Mouse (Mus musculus) layer of hippocampus, postnatal 10 days (tissue): Measurements from ENCODE around the gene Phlpp1. TPM values are rescaled to one million over a fixed set of nuclear protein-coding genes. Genes with fewer than 3 reads are reported as not detected.
"Not testable (repeated sequence)": the region's sequence is repeated elsewhere in the genome, so short reads cannot be mapped to it uniquely, and the experiment has no call there.

ENCODE experiments used
- DNase-seq, 2 experiments: peaks; one replicate each; pipeline ENCODE4 v3.0.0; 2021; ENCODE audit warnings: low spot score in 2 of 2
- total RNA-seq, 2 experiments: library from RNA; stranded (reverse); gene quantifications; 2 replicates each; pipeline ENCODE4 v1.2.3; 2021

Gene Phlpp1
- total RNA-seq, 2 experiments from 2014 or later, result 56.4 to 64.3 TPM

- no peak for DNase-seq
Measured at GRCm38 (mm10) chr1:106309394-106310039, 138.0 kb downstream of the Phlpp1 start.

GRCm38 (mm10) chr1:106310285-106310684 lies 138.7 kb downstream of the Phlpp1 start:
- DNase-seq, result no peak

GRCm38 (mm10) chr1:106311830-106312229 lies 140.3 kb downstream of the Phlpp1 start:
- not testable (repeated sequence) for DNase-seq

DNA sequence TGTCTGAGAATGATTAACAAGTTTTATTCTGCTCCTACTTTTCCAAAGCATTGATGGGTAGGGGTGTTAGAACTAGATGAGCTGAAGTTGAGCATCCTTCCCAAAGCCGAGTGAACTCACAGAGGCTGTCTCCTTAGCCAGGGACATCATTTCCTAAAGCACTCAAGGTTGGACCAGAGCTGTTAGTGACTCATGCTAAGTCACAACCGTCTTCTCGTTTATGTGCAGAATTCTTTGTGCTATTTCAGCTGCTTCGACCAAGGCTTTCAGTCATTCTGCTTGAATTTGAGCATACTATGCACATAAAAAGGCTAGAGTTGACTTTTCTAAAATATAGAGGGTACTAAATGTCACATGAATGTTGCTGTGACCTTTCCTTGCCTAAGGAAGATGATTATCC lies 142.9 kb downstream of the Phlpp1 start:
- DNase-seq, result no peak

GRCm38 (mm10) chr1:106316641-106317304 lies 145.2 kb downstream of the Phlpp1 start:
- DNase-seq, result no peak

GRCm38 (mm10) chr1:106318341-106318740 lies 146.8 kb downstream of the Phlpp1 start:
- no peak for DNase-seq

DNA sequence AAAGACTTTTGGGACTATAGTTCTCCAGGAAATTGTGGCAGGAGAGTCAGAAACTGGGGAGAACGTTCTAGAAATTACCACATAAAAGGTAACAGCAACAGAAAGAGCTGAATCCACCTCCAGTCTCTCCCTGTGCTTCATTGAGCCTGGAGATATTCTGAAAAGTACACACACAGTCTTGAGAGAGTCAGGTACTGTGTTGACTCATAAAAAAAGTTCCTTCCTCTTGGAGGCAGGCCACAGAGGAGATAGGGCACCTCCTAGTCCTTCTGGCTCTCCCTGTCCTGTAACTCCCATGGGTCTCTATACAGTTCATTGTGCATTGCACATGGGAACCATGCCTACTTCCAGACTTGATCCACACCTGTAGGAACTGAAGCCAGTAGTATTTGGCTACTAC lies 149.0 kb downstream of the Phlpp1 start:
- DNase-seq, result no peak

GRCm38 (mm10) chr1:106321432-106322126 lies 150.0 kb downstream of the Phlpp1 start:
- DNase-seq, result no peak

DNA sequence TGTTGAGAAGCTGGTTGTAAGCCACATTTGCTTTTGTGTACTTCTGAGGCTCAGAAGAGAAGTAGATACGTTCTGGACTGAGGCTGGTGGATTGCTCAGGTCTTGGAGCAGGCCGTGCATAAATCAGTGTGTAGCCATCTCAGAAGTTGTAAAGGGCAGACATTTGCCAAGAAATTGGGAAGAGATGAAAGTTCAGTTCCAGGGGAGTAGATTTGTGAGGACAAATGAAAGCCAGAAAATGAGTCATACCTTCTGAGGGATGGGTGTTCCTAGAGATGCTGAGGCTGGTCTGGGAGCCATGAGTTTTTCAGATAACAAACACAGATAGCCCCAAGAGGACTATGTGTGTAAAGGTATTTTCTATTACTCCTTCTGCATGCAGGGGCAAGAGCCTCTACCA lies 155.1 kb downstream of the Phlpp1 start:
- DNase-seq, result no peak

DNA sequence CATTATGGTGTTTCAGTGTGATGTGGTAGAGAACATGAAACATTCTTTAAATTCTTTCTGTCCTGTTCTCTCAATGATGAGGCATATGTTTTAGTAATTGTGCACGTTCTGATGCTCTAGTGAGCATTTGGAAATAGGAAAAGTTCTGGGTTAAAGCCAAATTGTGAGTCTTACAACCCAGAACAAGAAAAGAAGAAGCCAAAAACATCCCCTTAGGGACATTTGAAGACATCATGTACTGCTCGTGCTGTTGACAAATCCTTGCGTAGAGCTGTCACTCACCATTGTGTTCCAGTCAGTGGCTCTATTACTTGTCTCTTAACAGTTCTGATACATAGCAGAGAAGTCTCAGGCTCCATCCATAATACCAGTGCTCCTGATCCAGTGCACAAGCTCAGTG lies 170.5 kb downstream of the Phlpp1 start:
- no peak for DNase-seq

- DNase-seq, result no peak
Measured at GRCm38 (mm10) chr1:106345265-106345664, 173.7 kb downstream of the Phlpp1 start.

- no peak for DNase-seq
Measured at GRCm38 (mm10) chr1:106346776-106347175, 175.2 kb downstream of the Phlpp1 start.

DNA sequence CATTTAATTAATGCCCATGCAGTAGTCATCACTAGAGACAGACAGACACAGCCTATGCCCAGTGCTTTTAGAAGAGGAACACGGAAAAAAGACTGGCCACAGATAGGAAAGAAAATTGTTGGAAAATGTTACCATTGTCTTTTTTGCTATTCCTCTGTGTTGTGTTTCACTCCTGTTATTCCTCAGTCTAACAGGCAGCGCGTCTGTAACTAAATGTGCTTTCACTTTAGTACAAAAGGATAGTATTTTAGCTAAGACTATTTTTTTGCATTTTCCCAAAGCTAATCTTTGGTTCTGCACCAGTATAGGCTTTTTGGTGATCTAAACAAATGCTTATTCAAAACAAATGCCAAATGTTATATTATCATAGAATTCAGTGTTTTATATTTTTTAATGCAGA lies 177.6 kb downstream of the Phlpp1 start:
- no peak for DNase-seq

- DNase-seq, result no peak
Measured at GRCm38 (mm10) chr1:106351512-106351911, 180.0 kb downstream of the Phlpp1 start.

GRCm38 (mm10) chr1:106352801-106353511 lies 181.4 kb downstream of the Phlpp1 start:
- DNase-seq, result no peak

DNA sequence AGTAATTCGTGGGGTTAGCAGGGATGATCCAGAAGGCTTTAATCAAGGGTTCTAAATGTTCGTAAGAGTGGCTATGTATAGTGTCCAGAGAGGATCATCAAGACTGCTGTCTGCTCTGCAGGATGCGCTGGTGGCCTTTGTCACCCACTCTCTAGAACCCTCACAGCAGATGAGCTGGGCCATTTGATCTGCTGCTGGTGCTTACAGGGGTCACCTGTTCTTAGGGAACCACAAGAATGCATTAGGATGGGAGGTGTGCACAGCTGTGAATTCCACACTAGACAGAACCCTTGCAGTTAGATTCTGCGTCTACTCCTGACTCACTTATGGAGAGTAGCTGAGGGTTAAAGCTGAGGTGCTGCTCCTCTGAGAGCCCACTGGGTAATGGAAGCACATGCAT lies 182.4 kb downstream of the Phlpp1 start:
- no peak for DNase-seq

GRCm38 (mm10) chr1:106359474-106359873 lies 187.9 kb downstream of the Phlpp1 start:
- DNase-seq, result no peak

DNA sequence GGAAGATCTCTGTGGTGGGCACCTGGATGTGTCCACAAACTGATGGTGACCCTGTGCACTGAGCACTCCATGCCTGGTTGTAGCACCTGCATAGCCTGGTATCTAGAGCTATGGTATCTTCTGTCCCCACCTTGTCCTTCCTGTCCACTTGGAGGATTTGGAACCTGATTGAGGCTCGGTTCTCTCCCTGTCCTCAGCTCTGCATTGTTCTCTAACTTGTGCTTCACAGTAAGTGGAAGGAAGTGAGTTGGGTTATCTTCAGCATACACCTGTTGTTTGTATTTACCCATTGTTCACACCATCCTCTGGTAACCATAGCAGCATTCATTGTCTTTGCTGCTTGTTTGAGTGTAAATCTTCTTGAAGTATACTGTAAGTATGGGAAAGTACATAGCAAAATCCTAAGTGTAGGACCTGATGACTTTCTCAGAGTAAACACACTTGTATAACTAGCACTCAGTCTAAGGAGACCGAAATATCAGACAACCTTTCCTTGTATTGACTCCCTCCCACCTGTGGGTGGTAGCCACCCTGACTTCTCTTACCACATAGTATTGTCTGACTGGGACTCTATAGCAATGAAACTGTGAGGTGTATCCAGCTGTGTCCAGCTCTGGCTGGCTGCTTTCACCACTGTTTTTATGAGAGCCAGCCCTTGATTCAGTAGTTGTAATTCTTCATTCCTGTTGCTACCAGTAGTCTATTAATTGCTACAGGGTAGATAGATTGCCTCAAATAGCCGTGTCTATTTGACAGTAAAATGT lies 191.5 kb downstream of the Phlpp1 start:
- DNase-seq, result no peak

GRCm38 (mm10) chr1:106369330-106369729 lies 197.8 kb downstream of the Phlpp1 start:
- DNase-seq, result no peak

- no peak for DNase-seq
Measured at GRCm38 (mm10) chr1:106372446-106372845, 200.9 kb downstream of the Phlpp1 start.

DNA sequence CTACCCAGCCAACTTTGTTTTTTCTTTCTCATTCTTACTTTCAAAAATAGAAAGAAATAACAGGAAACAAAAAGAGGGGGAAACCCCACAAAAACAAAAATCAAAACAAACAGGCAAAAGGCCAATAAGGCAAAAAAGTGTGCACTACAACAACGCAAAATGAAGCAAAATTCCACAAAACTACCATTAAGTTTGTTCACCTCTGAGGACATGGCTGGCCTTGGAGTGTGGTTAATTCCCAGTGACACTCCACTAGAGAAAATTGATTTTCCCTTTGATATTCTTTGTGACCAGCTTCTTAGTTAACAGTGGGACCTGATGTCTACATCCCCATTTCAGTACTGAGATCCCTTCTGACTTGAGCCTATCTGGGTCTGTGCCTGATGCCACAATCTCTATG lies 202.1 kb downstream of the Phlpp1 start:
- no peak for DNase-seq
